Mouse (Mus musculus) hindbrain, embryonic 15.5 days (tissue): ENCODE data around the gene Cdh13. TPM values are rescaled to one million over a fixed set of nuclear protein-coding genes. Genes with fewer than 3 reads are reported as not detected.

Experiments
- ATAC-seq: fragments of 200-750 bp; cut with Nextera tagmentation; 2 replicates; pipeline ENCODE4 v1.8.0; 2017; ENCODE audit warnings: low read depth, moderate number of reproducible peaks, moderate TSS enrichment; ENCODE audit not compliant: low FRiP score
- H3K27ac ChIP-seq: fragments of 300-500 bp; sonication (generic); replicated peaks from 2 replicates; pipeline ENCODE4 v1.5.1; 2015; ENCODE audit warnings: mild to moderate bottlenecking, inconsistent platforms
- H3K27me3 ChIP-seq: fragments of 300-500 bp; sonication (generic); 2 replicates; pipeline ENCODE4 v1.6.1; 2015; ENCODE audit warnings: control low read depth, inconsistent platforms
- H3K36me3 ChIP-seq: fragments of 300-500 bp; sonication (generic); 2 replicates; pipeline ENCODE4 v1.6.1; 2015; ENCODE audit warnings: control low read depth, inconsistent platforms
- H3K4me1 ChIP-seq: fragments of 300-500 bp; sonication (generic); replicated peaks from 2 replicates; pipeline ENCODE4 v1.6.1; 2015; ENCODE audit warnings: control low read depth, inconsistent platforms
- H3K4me2 ChIP-seq: fragments of 300-500 bp; sonication (generic); 2 replicates; pipeline ENCODE4 v1.6.1; 2015; ENCODE audit warnings: moderate library complexity, mild to moderate bottlenecking, inconsistent platforms
- H3K4me3 ChIP-seq: fragments of 300-500 bp; sonication (generic); 2 replicates; pipeline ENCODE4 v1.5.1; 2015; ENCODE audit warnings: mild to moderate bottlenecking, inconsistent platforms
- H3K9ac ChIP-seq: fragments of 300-500 bp; sonication (generic); 2 replicates; pipeline ENCODE4 v1.6.1; 2015; ENCODE audit warnings: inconsistent platforms
- H3K9me3 ChIP-seq: fragments of 300-500 bp; sonication (generic); 2 replicates; pipeline ENCODE4 v1.6.1; 2016; ENCODE audit warnings: control low read depth, inconsistent platforms
- WGBS: fragments of 180-500 bp; shearing (Covaris S2); methylation state at CpG from one replicate; pipeline ENCODE4 v1.1.7; 2015; 5-methylcytosine and 5-hydroxymethylcytosine counted together
- polyA plus RNA-seq: library from polyadenylated mRNA; unstranded; fragments of >200 nt; fragmentation: Nextera tagmentation; extraction: Ambion mirVana; gene quantifications from 2 replicates; pipeline ENCODE4 v1.2.1, GENCODE M21; 2015

Gene Cdh13
- polyA plus RNA-seq, 1 experiment from 2014 or later: 112 TPM

DNA sequence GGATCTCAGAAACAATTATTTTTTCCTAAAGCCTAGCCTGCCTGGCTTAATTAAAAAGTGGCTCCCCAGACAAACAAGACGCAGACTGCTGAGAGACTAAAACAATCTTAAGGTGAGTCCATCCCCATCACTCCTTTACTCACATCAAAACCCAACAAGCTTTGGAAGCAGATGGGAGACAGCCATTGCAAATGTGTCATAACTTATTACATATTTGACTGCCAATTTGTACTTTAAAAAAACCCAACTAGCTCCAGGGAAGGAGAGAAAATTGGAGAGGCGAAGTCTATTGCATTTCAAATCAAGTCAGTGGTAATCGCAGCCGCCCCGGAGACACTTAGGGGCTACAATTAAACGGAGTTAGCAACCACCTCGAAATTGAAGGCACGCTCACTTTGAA, 801.5 kb downstream of the Cdh13 start:
- Histone ChIP-seq H3K9ac (no peak overlapping the region), H3K4me2 (no peak overlapping the region), H3K27me3 (no peaks in the 10 kb centered on the region), H3K4me1 (peaks cover 3% of the 10 kb centered on the region; the same call in 1 of the 2 replicates), H3K9me3 (no peaks in the 10 kb centered on the region), H3K36me3 (no peaks in the 10 kb centered on the region), H3K4me3 (no peak overlapping the region), H3K27ac (no peak overlapping the region)
- no peak for ATAC-seq
- WGBS: 71% methylated on average over 8 of the region's 8 CpGs

DNA sequence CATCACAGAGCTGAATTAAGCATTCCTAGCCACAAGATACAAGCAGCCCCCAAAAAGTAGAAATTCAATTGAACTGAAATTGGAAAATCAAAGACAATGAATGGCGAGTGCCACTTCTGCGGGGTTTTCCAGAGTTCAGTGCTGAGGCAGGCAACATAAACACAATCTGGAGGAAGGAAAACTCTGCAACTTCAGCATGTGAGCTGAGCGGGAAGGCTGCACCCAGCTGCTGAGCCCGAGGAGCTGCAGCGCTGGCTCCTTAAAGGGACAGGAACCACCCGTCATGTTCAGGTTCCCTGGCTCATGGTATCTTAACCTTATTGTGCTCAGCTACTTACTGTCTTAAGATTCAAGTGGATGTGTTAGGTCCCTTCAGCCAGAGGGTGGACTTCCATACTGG, 814.7 kb downstream of the Cdh13 start:
- peaks cover 7% of the 10 kb centered on the region for H3K4me1 ChIP-seq
- no peaks in the 10 kb centered on the region for H3K9me3 ChIP-seq
- 29% methylated on average over 6 of the region's 6 CpGs for WGBS
- no peak overlapping the region for H3K4me3 ChIP-seq
- H3K9ac ChIP-seq: no peak overlapping the region
- H3K36me3 ChIP-seq: no peaks in the 10 kb centered on the region
- no peak for ATAC-seq
- no peak overlapping the region for H3K4me2 ChIP-seq
- H3K27me3 ChIP-seq: no peaks in the 10 kb centered on the region
- no peak overlapping the region for H3K27ac ChIP-seq

DNA sequence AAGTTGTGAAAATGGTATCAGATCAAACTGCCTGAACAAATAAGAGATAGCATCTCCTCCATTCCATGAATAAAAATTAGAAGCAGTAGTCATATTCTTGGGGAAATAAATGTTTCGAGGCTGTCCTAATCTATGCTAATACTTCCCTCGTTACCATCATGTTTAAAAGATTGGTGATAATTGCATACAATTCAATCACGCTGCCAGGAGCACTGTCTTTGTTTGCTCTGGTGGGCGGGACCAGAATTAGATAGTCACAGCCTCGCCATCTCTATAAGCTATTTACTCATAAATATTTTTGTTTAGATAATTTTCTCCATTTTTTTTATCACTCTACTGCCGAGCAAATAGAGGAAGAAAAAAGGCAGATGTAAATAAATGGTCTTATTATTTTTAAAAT, 819.3 kb downstream of the Cdh13 start:
- H3K27ac ChIP-seq: no peak overlapping the region
- ATAC-seq: no peak
- no peaks in the 10 kb centered on the region for H3K9me3 ChIP-seq

DNA sequence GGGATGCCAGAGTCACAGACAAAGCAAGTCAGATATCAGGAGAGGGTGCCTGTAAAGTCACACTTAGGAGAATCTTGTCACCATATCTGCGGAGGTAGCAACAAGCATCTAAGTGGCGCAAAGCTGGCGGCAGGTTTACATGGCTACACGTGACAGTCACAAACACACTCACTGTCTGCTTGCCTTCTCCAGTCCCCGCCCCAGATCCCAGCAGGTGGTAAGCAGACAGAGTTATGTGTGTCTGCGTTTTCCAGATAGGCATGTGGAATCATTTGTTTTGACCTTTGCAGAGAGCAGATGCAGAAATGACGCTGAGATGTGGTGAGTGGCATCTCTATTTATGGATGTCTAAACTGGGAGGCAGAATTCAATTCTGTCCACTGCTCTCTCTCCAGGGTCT, 826.1 kb downstream of the Cdh13 start:
- Histone ChIP-seq H3K9ac (no peak overlapping the region), H3K27ac (no peak overlapping the region), H3K4me3 (no peak overlapping the region), H3K9me3 (no peaks in the 10 kb centered on the region), H3K27me3 (no peaks in the 10 kb centered on the region), H3K4me1 (no peaks in the 10 kb centered on the region; the same call in 1 of the 2 replicates), H3K4me2 (no peak overlapping the region), H3K36me3 (no peaks in the 10 kb centered on the region)
- no peak for ATAC-seq
- 70% methylated on average over 7 of the region's 7 CpGs for WGBS

More for the DNA sequence above, 819.3 kb downstream of the Cdh13 start:
- no peak overlapping the region for H3K4me2 ChIP-seq
- no peaks in the 10 kb centered on the region for H3K36me3 ChIP-seq
- H3K27me3 ChIP-seq: no peaks in the 10 kb centered on the region
- WGBS: 56% methylated on average over 6 of the region's 6 CpGs
- no peaks in the 10 kb centered on the region; the same call in 1 of the 2 replicates for H3K4me1 ChIP-seq
- no peak overlapping the region for H3K4me3 ChIP-seq
- no peak overlapping the region for H3K9ac ChIP-seq

DNA sequence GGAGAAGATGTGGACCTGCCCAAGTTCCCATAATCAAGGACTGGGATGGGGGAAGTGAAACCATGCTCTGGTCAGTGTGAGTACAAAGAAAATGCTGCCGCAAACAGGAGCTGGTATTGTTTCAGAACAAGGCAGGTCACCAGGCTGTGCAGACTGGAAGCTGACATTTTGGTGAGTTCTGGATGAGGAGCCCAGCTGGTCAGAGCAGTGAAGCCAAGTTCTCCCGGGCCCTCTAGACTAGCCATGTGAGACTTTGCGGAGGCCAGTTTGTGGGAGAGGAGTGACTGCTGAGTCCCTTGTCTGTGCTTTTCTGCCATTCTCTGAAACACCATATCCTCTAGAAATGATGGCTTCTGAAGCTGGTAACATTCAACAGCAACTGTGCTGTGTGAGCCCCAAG, 829.3 kb downstream of the Cdh13 start:
- Histone ChIP-seq H3K4me1 (no peaks in the 10 kb centered on the region; the same call in 1 of the 2 replicates), H3K36me3 (no peaks in the 10 kb centered on the region), H3K9me3 (no peaks in the 10 kb centered on the region), H3K4me2 (no peak overlapping the region), H3K27me3 (no peaks in the 10 kb centered on the region), H3K4me3 (no peak overlapping the region), H3K9ac (no peak overlapping the region), H3K27ac (no peak overlapping the region)
- WGBS: 87% methylated on average over 3 of the region's 3 CpGs
- ATAC-seq: no peak

DNA sequence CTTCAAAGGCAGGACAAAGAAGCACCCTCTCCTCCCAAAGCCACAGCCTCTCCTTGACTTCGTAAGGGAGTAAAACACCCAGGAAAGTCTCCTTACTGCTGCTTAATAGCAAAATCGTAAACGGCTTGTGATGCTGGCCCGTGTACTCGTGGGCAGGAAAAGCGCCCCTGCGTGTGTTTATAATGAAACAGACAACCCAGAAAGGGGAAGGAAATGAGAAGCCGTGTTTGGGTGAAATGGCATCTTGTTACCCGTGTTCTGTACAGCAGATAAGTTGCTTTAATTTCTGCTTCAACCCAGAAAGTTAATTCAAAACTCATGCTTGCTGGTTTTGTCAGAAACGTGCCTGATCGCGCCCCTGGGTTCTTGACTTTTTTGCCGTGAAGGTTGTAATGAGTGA, 837.7 kb downstream of the Cdh13 start:
- Histone ChIP-seq H3K4me3 (no peak overlapping the region), H3K36me3 (no peaks in the 10 kb centered on the region), H3K9ac (no peak overlapping the region), H3K9me3 (no peaks in the 10 kb centered on the region), H3K27me3 (no peaks in the 10 kb centered on the region), H3K27ac (no peak overlapping the region), H3K4me2 (no peak overlapping the region), H3K4me1 (no peaks in the 10 kb centered on the region)
- 85% methylated on average over 13 of the region's 13 CpGs for WGBS
- ATAC-seq: no peak

DNA sequence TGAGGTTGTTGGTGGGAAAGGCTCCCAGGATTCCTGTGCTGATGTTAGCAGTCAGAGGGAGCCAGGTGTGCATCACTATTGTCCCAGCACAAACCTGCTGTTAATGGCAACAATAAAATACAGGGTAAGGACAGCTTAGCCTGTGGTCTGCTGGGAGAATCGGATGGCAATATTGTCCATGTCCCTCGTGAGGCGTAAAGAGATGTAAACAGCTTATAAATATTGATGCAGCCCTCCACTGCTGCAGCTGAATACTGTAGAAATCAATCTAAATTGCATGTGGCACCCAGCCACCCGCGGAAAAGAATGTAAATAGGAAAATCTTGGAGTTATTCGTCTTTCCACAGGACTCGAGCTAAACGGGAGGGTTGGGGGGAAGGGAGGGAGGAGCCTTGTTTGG, 844.3 kb downstream of the Cdh13 start:
- Histone ChIP-seq H3K9ac (no peak overlapping the region), H3K36me3 (no peaks in the 10 kb centered on the region), H3K9me3 (no peaks in the 10 kb centered on the region), H3K4me2 (no peak overlapping the region), H3K4me1 (peaks cover 15% of the 10 kb centered on the region), H3K27ac (peak overlapping the region; percentile 50), H3K27me3 (no peaks in the 10 kb centered on the region), H3K4me3 (no peak overlapping the region)
- 30% methylated on average over 8 of the region's 8 CpGs for WGBS
- ATAC-seq: no peak

DNA sequence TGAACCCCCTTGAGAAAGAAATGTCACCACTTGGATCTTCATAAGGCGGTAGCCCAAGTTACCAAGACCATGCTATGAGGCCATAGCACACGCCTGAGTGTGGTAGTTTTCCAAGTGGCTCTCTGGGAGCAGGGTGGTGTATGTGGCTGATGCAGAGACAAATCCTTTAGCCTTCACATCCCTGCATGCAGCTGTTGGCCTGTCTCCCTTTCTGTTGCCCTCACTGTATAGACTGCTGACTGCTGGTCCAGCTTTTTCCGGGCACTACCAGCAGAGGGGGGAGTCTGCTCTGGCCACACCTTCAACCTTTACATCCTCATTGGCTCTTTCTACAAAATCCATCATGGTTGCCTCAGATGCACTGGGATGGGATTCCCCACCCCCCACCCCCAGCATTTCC, 844.7 kb downstream of the Cdh13 start:
- Histone ChIP-seq H3K27me3 (no peaks in the 10 kb centered on the region), H3K9me3 (no peaks in the 10 kb centered on the region), H3K4me3 (no peak overlapping the region), H3K36me3 (no peaks in the 10 kb centered on the region), H3K27ac (peak overlapping the region; percentile 50), H3K9ac (no peak overlapping the region), H3K4me1 (peaks cover 15% of the 10 kb centered on the region), H3K4me2 (no peak overlapping the region)
- WGBS: 56% methylated on average over 3 of the region's 3 CpGs
- ATAC-seq: 0 out of 2 replicates have a peak, but pooled peaks have one; percentile 19

DNA sequence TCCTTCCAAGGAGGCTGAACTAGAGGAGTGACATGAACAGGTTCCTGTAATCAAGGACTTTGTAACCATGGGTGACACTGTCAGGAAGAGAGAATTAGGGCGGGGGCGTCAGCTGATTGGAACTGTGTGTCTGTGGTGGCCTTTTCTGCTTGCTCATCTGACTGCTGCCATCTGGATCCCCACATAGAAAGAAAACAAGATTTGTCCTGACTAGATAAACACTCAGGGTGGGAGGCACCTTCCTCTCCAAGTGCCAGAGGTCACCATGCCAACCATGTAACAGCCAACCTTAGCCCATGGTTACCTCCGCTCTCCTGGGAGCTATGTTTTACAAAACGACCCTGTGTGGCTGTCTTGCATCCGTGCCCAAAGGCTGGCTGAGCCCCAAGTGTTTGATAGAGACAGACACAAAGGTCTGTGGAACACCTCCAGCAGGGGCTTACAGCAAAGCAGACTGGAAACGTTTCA, 873.0 kb downstream of the Cdh13 start:
- whole genome bisulfite sequencing: 41% methylated on average over 6 of the region's 6 CpGs
- no peak overlapping the region for H3K27ac ChIP-seq
- no peaks in the 10 kb centered on the region for H3K9me3 ChIP-seq
- no peaks in the 10 kb centered on the region for H3K27me3 ChIP-seq
- H3K36me3 ChIP-seq: no peaks in the 10 kb centered on the region
- H3K4me3 ChIP-seq: no peak overlapping the region
- H3K4me2 ChIP-seq: no peak overlapping the region
- H3K9ac ChIP-seq: no peak overlapping the region
- peaks cover 3% of the 10 kb centered on the region; the same call in 1 of the 2 replicates for H3K4me1 ChIP-seq
- 0 out of 2 replicates have a peak, but pooled peaks have one; percentile 38 for ATAC-seq

DNA sequence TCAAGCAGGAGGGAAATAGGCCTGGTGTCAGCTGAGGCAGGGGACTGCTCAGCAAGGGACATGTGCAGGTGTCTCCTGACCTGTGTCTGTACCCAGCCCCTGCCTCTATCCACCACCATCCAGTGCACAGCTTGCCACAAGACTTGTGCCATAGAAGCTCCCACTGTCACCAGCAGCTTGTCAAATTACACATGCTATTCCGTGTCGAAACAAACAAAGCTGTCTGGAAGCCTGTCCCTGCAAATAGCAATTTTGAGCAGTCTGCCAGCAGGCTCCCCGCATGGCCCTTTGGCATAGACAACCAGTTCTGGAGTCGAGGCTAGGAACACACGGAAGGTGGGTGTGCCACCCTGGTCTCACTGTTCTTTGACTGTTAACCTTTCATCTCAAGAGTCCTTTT, 875.1 kb downstream of the Cdh13 start:
- Histone ChIP-seq H3K27me3 (no peaks in the 10 kb centered on the region), H3K27ac (no peak overlapping the region)
- WGBS: 56% methylated on average over 5 of the region's 5 CpGs

DNA sequence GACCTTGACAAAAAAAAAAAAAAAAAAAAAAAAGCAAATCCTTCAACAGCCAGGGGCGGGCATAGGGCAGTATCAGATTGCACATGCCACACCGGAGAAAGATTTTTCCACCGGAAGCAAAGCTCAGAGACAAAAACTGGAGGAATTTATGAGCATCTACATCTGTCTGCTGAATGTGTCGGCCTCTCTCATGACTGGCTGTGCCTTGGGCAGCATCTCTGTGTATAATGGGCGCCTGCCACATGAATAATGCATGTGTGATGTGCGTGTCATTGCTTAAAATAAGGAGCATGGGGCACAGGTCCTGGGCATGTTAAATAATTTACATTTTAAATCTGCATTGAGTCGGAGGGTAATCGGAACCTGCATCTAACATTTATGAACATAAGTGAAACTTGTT, 876.3 kb downstream of the Cdh13 start:
- no peak overlapping the region for H3K4me2 ChIP-seq
- H3K4me1 ChIP-seq: peaks cover 3% of the 10 kb centered on the region; the same call in 1 of the 2 replicates
- no peak for ATAC-seq
- 34% methylated on average over 8 of the region's 8 CpGs for WGBS
- no peak overlapping the region for H3K4me3 ChIP-seq
- no peaks in the 10 kb centered on the region for H3K27me3 ChIP-seq
- H3K36me3 ChIP-seq: no peaks in the 10 kb centered on the region
- H3K9ac ChIP-seq: no peak overlapping the region
- no peaks in the 10 kb centered on the region for H3K9me3 ChIP-seq
- H3K27ac ChIP-seq: no peak overlapping the region

More for the DNA sequence above, 875.1 kb downstream of the Cdh13 start:
- H3K36me3 ChIP-seq: no peaks in the 10 kb centered on the region
- H3K9me3 ChIP-seq: no peaks in the 10 kb centered on the region
- peaks cover 3% of the 10 kb centered on the region; the same call in 1 of the 2 replicates for H3K4me1 ChIP-seq
- no peak for ATAC-seq
- no peak overlapping the region for H3K9ac ChIP-seq
- H3K4me2 ChIP-seq: no peak overlapping the region
- no peak overlapping the region for H3K4me3 ChIP-seq

DNA sequence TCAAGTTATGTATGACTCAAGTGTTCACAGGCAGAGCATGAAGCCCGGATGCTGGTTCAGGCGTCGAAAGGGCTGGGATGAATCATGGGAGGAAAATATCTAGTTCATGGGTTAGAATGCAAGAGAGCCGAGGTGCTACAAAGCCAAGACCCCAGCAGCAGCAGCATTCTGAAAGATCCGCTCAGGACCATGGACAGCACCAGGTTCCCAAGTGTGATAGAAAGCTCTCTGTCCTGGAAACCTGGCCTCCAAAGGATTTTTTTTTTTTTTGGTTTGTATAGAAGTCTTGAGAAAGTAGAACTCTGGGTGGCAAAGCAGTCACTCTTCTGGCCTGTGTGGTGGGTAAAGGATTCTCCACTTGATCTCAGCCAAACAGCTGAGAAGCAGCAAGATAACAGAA, 880.5 kb downstream of the Cdh13 start:
- Histone ChIP-seq H3K4me1 (no peaks in the 10 kb centered on the region; the same call in 1 of the 2 replicates), H3K4me2 (no peak overlapping the region), H3K36me3 (no peaks in the 10 kb centered on the region), H3K9ac (no peak overlapping the region), H3K4me3 (no peak overlapping the region), H3K9me3 (no peaks in the 10 kb centered on the region), H3K27ac (no peak overlapping the region), H3K27me3 (no peaks in the 10 kb centered on the region)
- 66% methylated on average over 5 of the region's 5 CpGs for WGBS
- no peak for ATAC-seq
